Mouse (Mus musculus) intestine, embryonic 14.5 days (tissue): ENCODE measurements around the gene Acot7. TPM values are rescaled to one million over a fixed set of nuclear protein-coding genes. Genes with fewer than 3 reads are reported as not detected.

Source experiments
- ATAC-seq: fragments of 200-750 bp; cut with Nextera tagmentation; replicated peaks from 2 replicates; pipeline ENCODE4 v1.8.0; 2017; ENCODE audit warnings: low read depth, moderate number of reproducible peaks, moderate TSS enrichment, moderate library complexity; ENCODE audit not compliant: low FRiP score, low TSS enrichment
- DNase-seq: peaks from one replicate; pipeline ENCODE4 v3.0.0-alpha.2; 2018; ENCODE audit warnings: low spot score
- H3K27ac ChIP-seq: fragments of 300-500 bp; sonication (generic); 2 replicates; pipeline ENCODE4 v1.5.1; 2014; ENCODE audit warnings: low read depth, mild to moderate bottlenecking, control low read depth
- H3K27me3 ChIP-seq: fragments of 300-500 bp; sonication (generic); replicated peaks from 2 replicates; pipeline ENCODE4 v1.6.1; 2014; ENCODE audit warnings: low read length, control low read depth; ENCODE audit not compliant: control insufficient read depth, insufficient read depth
- H3K36me3 ChIP-seq: fragments of 300-500 bp; sonication (generic); 2 replicates; pipeline ENCODE4 v1.6.1; 2014; ENCODE audit warnings: low read length, control low read depth; ENCODE audit not compliant: control insufficient read depth, insufficient read depth
- H3K4me1 ChIP-seq: fragments of 300-500 bp; sonication (generic); replicated peaks from 2 replicates; pipeline ENCODE4 v1.6.1; 2014; ENCODE audit warnings: low read length, control low read depth, mixed read lengths; ENCODE audit not compliant: control insufficient read depth, insufficient read depth
- H3K4me2 ChIP-seq: fragments of 300-500 bp; sonication (generic); 2 replicates; pipeline ENCODE4 v1.6.1; 2014; ENCODE audit warnings: low read length
- H3K4me3 ChIP-seq: fragments of 300-500 bp; sonication (generic); 2 replicates; pipeline ENCODE4 v1.5.1; 2014; ENCODE audit warnings: low read depth, low read length, control low read depth, mixed read lengths
- H3K9ac ChIP-seq: fragments of 300-500 bp; sonication (generic); 2 replicates; pipeline ENCODE4 v1.6.1; 2014; ENCODE audit warnings: mild to moderate bottlenecking, low read length
- H3K9me3 ChIP-seq: fragments of 300-500 bp; sonication (generic); 2 replicates; pipeline ENCODE4 v1.6.1; 2016; ENCODE audit warnings: low read length, control low read depth; ENCODE audit not compliant: control insufficient read depth
- WGBS: fragments of 180-500 bp; shearing (Covaris S2); extraction: QIAGEN DNeasy Blood & Tissue Kit; methylation state at CpG from one replicate; pipeline ENCODE4 v1.1.7; 2014; 5-methylcytosine and 5-hydroxymethylcytosine counted together
- polyA plus RNA-seq: library from polyadenylated mRNA; unstranded; fragments of >200 nt; fragmentation: Nextera tagmentation; extraction: Ambion mirVana; gene quantifications from 2 replicates; pipeline ENCODE4 v1.2.1, GENCODE M21; 2014

The Acot7 gene
- polyA plus RNA-seq, 1 experiment from 2014 or later, result 61.5 TPM

DNA sequence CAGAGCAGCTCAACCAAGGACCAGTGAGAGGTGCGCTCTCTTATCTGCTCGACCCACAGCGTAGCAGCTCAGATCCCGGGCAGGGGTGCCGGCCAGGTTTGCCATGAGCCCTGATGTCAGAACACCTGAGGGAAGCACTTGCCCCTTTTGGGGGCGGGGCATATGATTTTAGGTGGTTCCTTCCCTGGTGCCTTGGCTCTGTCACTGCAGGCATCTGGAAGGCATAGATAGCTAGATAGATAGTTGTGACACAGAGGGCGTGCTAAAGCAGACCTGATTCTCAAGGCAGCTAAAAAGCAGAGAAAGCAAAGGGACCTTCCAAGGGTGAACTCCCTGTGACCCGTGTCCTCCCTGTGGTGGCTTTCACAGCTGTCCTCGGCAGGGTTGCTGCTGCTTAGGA, 85.2 kb downstream of the Acot7 start:
- H3K9ac ChIP-seq, result no peak overlapping the region
- no peak for DNase-seq
- WGBS, result 67% methylated on average over 9 of the region's 9 CpGs
- H3K27me3 ChIP-seq, result no peaks in the 10 kb centered on the region
- H3K9me3 ChIP-seq, result no peaks in the 10 kb centered on the region
- H3K27ac ChIP-seq, result no peak overlapping the region
- no peak overlapping the region for H3K4me2 ChIP-seq
- H3K36me3 ChIP-seq, result peaks cover 7% of the 10 kb centered on the region; the same call in 1 of the 2 replicates
- no peak for ATAC-seq
- H3K4me1 ChIP-seq, result no peaks in the 10 kb centered on the region
- no peak overlapping the region for H3K4me3 ChIP-seq

DNA sequence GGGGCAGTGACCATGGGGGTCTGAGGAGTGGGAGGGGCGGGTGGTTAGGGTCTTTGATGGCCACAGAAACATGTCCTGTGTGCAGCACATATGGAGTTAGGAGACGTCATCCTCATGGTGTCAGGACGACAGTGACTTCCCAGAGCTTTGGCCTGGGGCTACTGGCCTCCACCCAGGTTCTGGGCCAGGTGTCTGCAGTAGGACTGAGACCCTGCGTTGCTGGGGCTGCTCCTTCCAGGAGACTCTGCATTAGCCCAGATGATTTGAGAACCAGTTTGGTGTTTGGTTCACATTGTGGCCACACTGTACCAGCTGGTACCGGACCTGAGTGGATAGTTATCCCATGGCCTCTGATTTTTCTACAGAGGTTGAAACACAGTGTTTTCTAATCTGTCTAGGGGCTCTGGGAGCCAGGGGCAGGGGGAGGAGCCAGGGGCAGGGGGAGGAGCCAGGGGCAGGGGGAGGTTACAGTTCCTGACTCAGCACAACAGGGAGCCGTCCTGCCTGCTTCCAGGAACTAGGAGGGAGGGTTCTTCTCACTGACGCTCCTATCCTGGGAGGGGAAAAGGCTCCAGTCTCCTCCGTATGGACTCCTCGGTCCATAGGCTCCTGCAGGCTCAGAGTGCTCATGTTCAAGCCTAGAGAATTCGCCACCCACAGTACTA, 85.7 kb downstream of the Acot7 start:
- peaks cover 7% of the 10 kb centered on the region; the same call in 1 of the 2 replicates for H3K36me3 ChIP-seq
- no peak overlapping the region for H3K4me3 ChIP-seq
- H3K4me2 ChIP-seq, result no peak overlapping the region
- peak; percentile 47; the same call in 1 of the 2 replicates for ATAC-seq
- H3K27me3 ChIP-seq, result no peaks in the 10 kb centered on the region
- H3K27ac ChIP-seq, result no peak overlapping the region
- H3K9me3 ChIP-seq, result no peaks in the 10 kb centered on the region
- H3K4me1 ChIP-seq, result no peaks in the 10 kb centered on the region
- WGBS, result 42% methylated on average over 10 of the region's 10 CpGs
- DNase-seq, result no peak
- no peak overlapping the region for H3K9ac ChIP-seq

DNA sequence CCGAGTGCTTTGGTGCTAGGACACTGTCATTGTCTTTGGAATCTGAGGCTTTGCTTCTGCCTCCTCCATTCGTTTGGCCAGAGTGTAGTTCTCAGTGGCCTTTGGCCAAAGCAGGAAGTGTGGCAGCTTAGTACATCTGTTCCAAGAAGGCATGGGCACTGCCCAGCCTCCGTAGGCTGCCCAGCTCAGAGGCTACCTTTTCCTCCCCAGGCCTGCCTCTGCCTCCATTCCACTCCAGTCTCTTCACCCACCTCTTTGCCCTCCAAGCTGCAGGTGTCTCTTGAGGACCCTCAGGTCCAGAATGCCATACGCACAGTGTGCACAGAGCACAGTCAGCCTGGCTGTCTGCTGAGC, 86.2 kb downstream of the Acot7 start:
- no peak for ATAC-seq
- H3K4me3 ChIP-seq, result no peak overlapping the region
- 59% methylated on average over 4 of the region's 4 CpGs for WGBS
- no peaks in the 10 kb centered on the region for H3K9me3 ChIP-seq
- peaks cover 7% of the 10 kb centered on the region; the same call in 1 of the 2 replicates for H3K36me3 ChIP-seq
- DNase-seq, result no peak
- H3K4me1 ChIP-seq, result no peaks in the 10 kb centered on the region
- no peak overlapping the region for H3K4me2 ChIP-seq
- no peaks in the 10 kb centered on the region for H3K27me3 ChIP-seq
- no peak overlapping the region for H3K27ac ChIP-seq
- H3K9ac ChIP-seq, result no peak overlapping the region

DNA sequence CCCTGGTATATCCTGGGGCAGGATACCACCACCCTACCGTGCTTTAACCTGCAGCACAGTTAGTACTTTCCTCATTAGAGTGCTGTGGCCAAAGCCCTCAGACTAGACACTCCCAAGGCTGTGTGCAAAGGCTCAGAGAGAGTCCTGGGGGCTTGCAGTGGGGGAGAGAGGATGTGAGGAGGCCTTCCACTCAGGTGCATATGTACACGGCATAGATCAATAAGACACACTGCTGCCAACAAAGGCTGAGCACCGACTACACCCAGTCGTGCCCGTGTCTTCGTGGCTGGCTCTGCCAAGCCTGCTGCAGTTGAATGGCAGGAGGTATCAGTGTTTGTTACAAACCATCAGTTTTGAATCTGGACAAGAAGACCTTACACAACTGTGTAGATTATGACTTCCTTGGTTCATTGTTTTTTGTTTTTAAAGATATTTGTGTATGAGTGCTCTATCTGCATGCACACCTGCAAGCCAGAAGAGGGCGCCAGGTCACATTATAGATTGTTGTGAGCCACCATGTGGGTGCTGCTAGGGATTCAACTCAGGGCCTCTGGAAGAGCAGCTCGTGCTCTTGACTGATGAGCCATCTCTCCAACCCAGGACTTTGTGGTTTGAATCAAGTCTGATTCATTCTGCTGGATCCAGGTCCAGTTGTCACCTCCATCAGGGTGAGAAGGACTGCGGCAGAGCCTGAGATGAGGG, 87.1 kb downstream of the Acot7 start:
- no peaks in the 10 kb centered on the region for H3K9me3 ChIP-seq
- H3K4me2 ChIP-seq, result no peak overlapping the region
- H3K4me3 ChIP-seq, result no peak overlapping the region
- H3K36me3 ChIP-seq, result peaks cover 6% of the 10 kb centered on the region; the same call in 1 of the 2 replicates
- no peaks in the 10 kb centered on the region for H3K27me3 ChIP-seq
- DNase-seq (no peak), ATAC-seq (no peak)
- WGBS, result 89% methylated on average over 9 of the region's 9 CpGs
- no peak overlapping the region for H3K9ac ChIP-seq
- no peak overlapping the region for H3K27ac ChIP-seq
- H3K4me1 ChIP-seq, result no peaks in the 10 kb centered on the region

DNA sequence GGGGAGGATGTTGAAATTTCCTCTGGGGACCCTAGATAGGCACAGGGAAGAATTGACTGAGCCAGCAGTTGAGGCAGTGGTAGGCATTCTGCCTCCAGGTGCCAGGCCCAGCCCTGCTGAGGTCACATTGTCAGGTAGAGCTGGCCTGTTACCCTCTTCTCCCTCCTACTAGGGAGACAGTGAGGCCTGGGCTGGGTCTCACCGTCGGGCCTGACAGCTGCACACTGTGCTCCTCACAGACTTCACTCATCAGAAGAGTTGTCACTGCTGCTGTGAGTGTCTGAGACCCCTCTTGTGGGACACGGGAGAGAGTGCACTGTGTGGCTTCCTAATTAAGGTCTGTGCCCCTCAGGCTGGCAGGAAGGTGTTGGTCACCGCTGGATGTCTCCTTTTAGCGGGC, 87.9 kb downstream of the Acot7 start:
- WGBS, result 63% methylated on average over 5 of the region's 5 CpGs
- ATAC-seq, result no peak

DNA sequence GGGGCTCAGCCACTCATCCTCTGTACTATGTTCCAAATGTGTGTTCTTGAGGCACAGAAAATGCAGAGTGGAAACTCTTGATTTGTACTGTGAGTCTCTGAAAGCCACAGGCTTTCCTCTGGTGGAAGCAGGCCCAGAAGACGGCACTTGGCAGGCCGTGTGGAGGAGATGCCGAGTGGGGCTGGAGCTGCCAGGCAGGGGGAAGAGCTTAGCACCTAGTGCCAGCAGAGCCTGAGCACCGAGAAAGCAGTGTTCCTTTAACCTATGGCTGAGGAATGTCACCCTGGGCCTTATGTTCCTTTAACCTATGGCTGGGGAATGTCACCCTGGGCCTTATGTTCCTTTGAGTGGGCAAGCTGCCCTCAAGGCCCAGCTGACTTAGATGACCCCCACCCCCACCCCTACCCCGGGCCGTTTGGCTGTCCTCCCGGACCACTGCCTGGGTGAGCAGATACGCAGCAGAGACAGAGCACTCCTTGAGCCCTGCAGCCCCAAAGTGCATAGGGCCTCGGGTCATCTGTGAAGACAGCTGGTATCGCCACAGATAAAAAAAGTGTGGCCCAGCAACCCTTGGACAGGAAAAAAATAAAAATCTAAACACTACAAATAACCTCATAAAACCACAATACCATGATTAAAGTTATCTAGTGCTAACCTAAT, 88.4 kb downstream of the Acot7 start:
- Histone ChIP-seq H3K4me3 (no peak overlapping the region), H3K4me2 (no peak overlapping the region), H3K36me3 (no peaks in the 10 kb centered on the region), H3K9me3 (no peaks in the 10 kb centered on the region), H3K27me3 (no peaks in the 10 kb centered on the region), H3K4me1 (no peaks in the 10 kb centered on the region), H3K9ac (no peak overlapping the region), H3K27ac (no peak overlapping the region)
- DNase-seq (no peak), ATAC-seq (no peak)
- 56% methylated on average over 10 of the region's 10 CpGs for WGBS

More for the DNA sequence above, 87.9 kb downstream of the Acot7 start:
- Histone ChIP-seq H3K4me3 (no peak overlapping the region), H3K36me3 (no peaks in the 10 kb centered on the region), H3K4me2 (no peak overlapping the region), H3K9me3 (no peaks in the 10 kb centered on the region), H3K4me1 (no peaks in the 10 kb centered on the region), H3K27me3 (no peaks in the 10 kb centered on the region), H3K27ac (no peak overlapping the region), H3K9ac (no peak overlapping the region)
- no peak for DNase-seq

DNA sequence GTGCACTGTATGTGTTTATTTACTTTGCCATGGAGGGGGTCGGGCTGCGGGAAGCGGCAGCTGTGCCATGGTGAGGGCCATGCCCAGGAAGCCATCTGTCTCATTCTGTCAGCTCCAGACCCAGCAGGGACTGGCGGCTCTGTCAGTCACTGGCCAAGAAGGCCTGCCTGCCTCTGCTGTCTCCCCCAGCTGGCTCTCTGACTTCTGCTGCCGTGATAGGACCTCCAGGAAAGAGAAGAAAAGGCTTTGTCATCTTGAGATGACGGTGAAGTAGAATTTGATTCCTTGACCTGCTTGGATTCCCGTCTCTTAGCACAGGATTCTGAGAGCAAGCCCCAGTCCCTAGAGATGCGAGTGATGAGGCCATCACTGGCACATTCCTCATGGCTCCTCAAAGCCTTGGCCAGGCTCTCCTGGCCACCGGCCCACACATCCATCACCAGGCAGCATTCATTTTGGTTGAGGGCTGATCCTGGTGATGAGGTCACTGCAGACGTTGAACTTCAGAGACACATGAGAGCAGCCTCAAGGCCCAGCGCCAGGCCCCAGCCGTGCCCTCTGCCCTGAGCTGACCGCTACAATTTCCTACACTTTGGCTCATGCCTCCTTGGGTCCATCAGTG, 89.9 kb downstream of the Acot7 start:
- no peak for DNase-seq

DNA sequence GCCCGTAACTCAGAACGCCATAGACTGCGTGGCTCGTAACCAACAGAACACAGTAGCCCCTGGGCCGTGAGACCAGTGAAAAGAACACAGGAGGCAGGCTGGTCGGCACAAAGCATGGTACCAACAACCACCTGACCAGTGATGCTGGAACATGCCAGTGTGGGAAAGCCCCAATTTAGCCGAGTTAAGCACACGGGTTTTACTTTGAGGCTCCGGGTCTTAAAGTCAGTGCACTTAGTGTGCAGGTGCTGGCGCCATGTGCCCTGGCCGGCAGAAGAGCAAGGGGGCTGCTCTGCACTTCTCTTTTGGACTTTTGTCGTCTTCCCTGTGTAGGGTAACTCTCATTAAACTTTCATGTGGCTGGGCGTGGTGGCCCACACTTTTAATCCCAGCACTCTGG, 92.0 kb downstream of the Acot7 start:
- 90% methylated on average over 13 of the region's 13 CpGs for WGBS
- Histone ChIP-seq H3K9ac (no peak overlapping the region), H3K27ac (no peak overlapping the region), H3K4me3 (no peak overlapping the region), H3K4me1 (peaks cover 20% of the 10 kb centered on the region), H3K9me3 (no peaks in the 10 kb centered on the region), H3K36me3 (no peaks in the 10 kb centered on the region), H3K4me2 (no peak overlapping the region), H3K27me3 (peaks cover 1% of the 10 kb centered on the region; the same call in 1 of the 2 replicates)
- DNase-seq (no peak), ATAC-seq (no peak)

More for the DNA sequence above, 89.9 kb downstream of the Acot7 start:
- H3K4me2 ChIP-seq, result no peak overlapping the region
- no peaks in the 10 kb centered on the region for H3K27me3 ChIP-seq
- no peak overlapping the region for H3K9ac ChIP-seq
- H3K9me3 ChIP-seq, result no peaks in the 10 kb centered on the region
- 61% methylated on average over 13 of the region's 13 CpGs for WGBS
- no peak for ATAC-seq
- H3K27ac ChIP-seq, result no peak overlapping the region
- no peak overlapping the region for H3K4me3 ChIP-seq
- no peaks in the 10 kb centered on the region for H3K36me3 ChIP-seq
- H3K4me1 ChIP-seq, result peaks cover 5% of the 10 kb centered on the region
